Mouse (Mus musculus) liver, adult 2 months (tissue): ENCODE data around the gene Plcb4.

Experiments used
- CTCF ChIP-seq: fragments of 200-500 bp; IDR thresholded peaks from 2 replicates; pipeline ENCODE4 v1.5.1; 2011; ENCODE audit warnings: low read depth, low read length, control low read depth
- POLR2A ChIP-seq: fragments of 200-500 bp; IDR thresholded peaks from 2 replicates; pipeline ENCODE4 v1.6.1; 2011; ENCODE audit warnings: low read length, control low read depth; ENCODE audit not compliant: insufficient read depth; ENCODE audit errors: extremely low read depth

DNA sequence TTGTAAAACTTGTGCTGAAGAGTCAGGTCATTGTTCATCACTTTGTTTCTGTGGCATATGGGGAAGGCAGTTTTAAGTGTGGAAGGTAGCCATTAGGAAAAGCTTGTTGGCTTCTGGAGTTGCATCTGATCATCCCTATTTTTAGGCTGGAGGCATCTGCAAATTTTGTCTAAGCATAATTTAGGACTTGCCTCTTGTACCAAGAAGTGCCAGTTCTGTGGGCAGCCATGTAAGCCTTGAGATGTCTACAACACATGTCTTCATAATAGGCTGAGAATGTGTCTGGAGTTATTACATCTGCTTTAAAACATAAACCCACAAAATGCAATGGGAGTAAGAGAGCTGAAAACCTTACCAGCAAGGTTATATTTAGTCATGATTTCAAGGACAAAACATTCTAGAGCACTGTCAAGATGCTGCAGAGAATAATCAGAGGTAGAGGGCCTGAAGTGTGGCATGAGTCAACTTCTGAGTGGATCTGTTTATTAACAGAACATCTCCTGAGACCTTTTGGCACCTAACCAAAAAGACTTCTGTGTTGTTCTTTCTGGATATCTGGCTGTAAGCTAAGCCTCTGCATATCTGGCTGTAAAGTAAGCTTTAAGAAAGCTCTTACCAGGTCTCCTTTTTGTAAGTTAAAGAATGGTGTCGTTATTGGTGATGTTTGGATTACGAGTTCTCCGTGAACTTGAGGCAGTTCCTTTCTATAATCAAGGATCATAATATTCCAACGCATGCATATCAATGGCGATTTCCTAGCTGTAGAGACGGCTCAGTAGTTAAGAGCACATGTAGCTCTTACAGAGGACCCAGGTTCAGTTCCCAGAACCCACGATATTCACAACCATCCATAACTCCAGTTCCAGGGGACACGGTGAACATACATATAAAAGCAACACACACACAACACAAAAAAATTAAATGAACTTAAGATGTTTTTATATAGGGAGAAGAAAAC lies 203.0 kb downstream of the Plcb4 start:
- TF ChIP-seq CTCF (no peak), POLR2A (no peak)
